Mouse (Mus musculus) megakaryocyte-erythroid progenitor cell, adult 5 weeks (primary cell): ENCODE measurements around the gene Agps. TPM values are rescaled to one million over a fixed set of nuclear protein-coding genes. Genes with fewer than 3 reads are reported as not detected.

Experiments used
- polyA plus RNA-seq: library from polyadenylated mRNA; stranded (reverse); fragments of >175 nt; gene quantifications from 2 replicates; pipeline ENCODE4 v1.2.3, GENCODE M21; 2012

Gene Agps
- polyA plus RNA-seq: 10.8 and 14.7 TPM in 2 replicates

GRCm38 (mm10) chr2:75831881-75832633, at the start of gene Agps:
Gene Agps, plus strand, starts transcription at chr2:75832177.

GRCm38 (mm10) chr2:75938117-75939063, 106.4 kb downstream of the Agps start, which contains the start of gene Ttc30b:
Gene Ttc30b, minus strand, starts transcription at chr2:75938585.

GRCm38 (mm10) chr2:75977752-75978368, 145.9 kb downstream of the Agps start, which contains the start of gene Ttc30a2:
Gene Ttc30a2, minus strand, starts transcription at chr2:75978170.

Other genes starting within 250 kb of the Agps start
- gene Hnrnpa3, start 172.9 kb upstream of the Agps start, polyA plus RNA-seq: 249 and 409 TPM in 2 replicates
- gene Nfe2l2, start 127.5 kb upstream of the Agps start, polyA plus RNA-seq: 23.9 and 25.5 TPM in 2 replicates
- 0.53 and 0.73 TPM in 2 replicates for gene Ttc30b, start 106.4 kb downstream of the Agps start, polyA plus RNA-seq
- 0.08 TPM in 1 of 2 replicates, not detected in the other for gene Ttc30a2, start 146.0 kb downstream of the Agps start, polyA plus RNA-seq
- 0.67 and 0.97 TPM in 2 replicates for gene Ttc30a1, start 149.8 kb downstream of the Agps start, polyA plus RNA-seq